Mouse (Mus musculus): ENCODE data around the gene Rps3. TPM values are rescaled to one million over a fixed set of nuclear protein-coding genes. Genes with fewer than 3 reads are reported as not detected.
"Not testable (repeated sequence)": the region's sequence is repeated elsewhere in the genome, so short reads cannot be mapped to it uniquely, and the experiment has no call there.

Gene Rps3
- total RNA-seq (2021), result 100 to 1,000 TPM; 554 to 575 TPM
- long read RNA-seq, experiment 1, transcript Rps3-201 (7 exons, 1,908 nt), result major isoform, 521 of 578 reads
- long read RNA-seq, experiment 1, partial matches to known transcripts, result 51 of 578 reads
- long read RNA-seq, experiment 1, other reads (novel, unspliced or antisense), result 6 of 578 reads
- long read RNA-seq, experiment 2, transcript Rps3-201 (7 exons, 1,908 nt), result major isoform, 361 of 412 reads
- long read RNA-seq, experiment 2, partial matches to known transcripts, result 47 of 412 reads
- long read RNA-seq, experiment 2, other reads (novel, unspliced or antisense), result 4 of 412 reads

- DNase-seq, result peak; percentile 95
These were observed at the start of gene Rps3 for GRCm38 (mm10) chr7:99483271-99483923. TSS of gene Rps3 (minus strand) at chr7:99483738.

GRCm38 (mm10) chr7:99532526-99532925, 49.0 kb upstream of the Rps3 start:
- no peak for DNase-seq

DNA sequence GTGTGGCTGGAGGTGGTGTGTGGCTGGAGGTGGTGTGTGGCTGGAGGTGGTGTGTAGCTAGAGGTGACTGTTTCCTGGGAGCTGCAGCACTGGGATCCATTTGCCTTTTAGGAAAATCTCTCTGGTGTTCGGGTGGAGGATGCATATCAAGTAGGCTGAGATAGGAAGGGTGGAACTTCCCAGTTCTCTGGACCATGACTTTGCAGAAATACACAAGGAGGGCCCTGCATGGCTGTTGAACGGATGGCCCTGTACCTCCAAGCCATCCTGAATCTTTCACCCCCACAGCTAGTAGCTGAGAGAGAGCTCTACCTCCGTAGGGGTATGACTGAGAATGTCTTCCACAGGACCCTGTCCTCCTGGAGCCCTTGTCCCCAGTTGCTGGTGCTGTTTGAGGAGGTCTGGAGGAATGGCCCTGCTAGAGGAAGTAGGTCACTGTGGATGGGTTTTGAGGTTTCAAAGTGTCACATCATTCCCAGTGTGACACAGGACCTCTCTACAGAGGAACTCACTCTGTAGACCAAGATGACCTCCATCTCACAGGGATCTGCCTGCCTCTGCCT, 48.0 kb upstream of the Rps3 start:
- DNase-seq, result no peak

DNA sequence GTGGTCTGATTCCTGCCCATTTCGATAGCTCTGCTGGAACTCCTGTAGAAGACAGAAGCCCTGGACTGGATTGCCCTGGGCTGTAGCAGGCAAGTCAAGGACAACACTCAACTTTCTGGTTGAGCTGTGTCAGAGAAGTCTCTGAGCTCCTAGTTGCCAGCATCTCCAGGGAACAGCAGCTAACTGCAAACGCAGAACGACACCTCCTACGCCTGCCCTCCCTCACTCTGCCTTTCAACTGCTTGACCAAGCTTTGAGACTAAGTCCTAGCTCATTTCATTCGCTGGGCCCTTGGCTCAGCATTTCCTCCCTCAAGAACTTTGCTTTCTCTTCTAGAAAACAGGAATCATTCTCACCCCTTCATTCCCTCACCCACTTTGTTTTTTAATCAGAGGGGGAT, 45.9 kb upstream of the Rps3 start:
- DNase-seq, result no peak

GRCm38 (mm10) chr7:99528547-99528946, 45.0 kb upstream of the Rps3 start:
- no peak for DNase-seq

- no peak for DNase-seq
These were observed 40.3 kb upstream of the Rps3 start for GRCm38 (mm10) chr7:99523837-99524236.

DNA sequence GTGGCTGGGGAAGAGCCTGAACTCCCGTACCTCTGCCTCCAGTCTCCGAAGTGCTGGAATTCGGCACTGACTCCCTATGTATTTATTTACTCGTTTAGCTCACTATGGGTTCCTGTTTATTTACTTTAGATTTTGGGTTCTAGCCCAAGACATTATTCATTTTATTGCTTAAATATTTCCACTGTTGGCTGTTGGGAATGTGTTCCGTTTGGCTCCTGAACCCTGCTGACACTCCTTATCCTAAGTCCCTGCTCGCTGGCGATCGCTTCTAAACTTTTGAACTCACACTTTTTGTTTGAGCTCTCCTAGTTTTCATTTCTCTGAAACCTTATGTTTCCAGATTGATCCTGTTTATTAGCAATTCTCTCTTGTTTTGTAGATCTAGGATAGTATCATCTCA, 39.6 kb upstream of the Rps3 start:
- DNase-seq, result no peak

DNA sequence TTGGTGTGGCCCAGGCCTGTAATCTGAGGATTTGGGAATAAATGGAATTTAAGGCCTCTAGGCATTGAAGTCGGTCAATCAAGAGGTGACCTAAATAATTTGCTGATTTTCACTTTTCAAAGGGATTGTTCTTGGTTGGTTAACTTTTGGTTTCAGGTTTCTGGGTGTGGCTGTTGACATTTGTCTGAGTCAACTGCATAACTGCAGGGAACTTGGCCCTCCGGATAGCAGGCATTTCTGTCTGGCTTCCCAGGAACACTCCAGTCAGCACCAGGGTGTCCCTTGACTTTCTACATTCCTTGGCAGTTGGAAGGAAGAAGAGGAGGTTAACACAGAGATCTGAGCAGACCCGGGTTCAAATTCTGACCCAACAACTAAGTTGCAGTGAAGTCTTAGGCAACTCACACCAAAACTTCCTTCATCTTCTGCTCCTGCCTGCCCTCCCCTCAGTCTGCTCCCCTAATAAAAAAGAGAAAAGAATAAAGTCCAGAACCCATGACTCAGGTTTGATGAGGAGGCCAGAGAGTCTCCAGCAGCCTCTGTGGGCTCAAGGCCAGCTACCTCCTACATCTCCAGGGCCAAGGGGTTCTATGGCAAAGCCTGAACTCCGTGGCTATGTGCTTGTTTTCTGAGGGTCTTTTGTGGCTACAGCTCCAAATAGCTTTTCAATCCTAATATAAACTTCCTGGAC, 35.6 kb upstream of the Rps3 start:
- DNase-seq, result no peak

DNA sequence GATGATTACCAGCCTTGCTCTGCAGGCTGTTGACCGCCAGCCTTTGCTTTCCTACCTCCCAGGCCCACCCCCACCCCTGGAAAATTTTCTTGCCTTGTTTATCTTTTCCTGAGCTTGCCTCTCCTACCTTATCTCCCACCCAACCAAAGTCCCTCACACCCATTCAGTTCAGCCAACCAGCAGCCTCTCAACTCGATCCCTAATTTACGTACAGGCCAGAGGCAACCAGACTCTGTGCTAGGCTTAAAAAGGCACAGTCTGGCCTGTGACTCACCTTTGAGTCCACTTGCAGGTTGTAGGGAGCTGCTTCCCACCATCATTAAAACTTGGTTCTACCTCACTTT, 33.2 kb upstream of the Rps3 start:
- DNase-seq, result no peak

DNA sequence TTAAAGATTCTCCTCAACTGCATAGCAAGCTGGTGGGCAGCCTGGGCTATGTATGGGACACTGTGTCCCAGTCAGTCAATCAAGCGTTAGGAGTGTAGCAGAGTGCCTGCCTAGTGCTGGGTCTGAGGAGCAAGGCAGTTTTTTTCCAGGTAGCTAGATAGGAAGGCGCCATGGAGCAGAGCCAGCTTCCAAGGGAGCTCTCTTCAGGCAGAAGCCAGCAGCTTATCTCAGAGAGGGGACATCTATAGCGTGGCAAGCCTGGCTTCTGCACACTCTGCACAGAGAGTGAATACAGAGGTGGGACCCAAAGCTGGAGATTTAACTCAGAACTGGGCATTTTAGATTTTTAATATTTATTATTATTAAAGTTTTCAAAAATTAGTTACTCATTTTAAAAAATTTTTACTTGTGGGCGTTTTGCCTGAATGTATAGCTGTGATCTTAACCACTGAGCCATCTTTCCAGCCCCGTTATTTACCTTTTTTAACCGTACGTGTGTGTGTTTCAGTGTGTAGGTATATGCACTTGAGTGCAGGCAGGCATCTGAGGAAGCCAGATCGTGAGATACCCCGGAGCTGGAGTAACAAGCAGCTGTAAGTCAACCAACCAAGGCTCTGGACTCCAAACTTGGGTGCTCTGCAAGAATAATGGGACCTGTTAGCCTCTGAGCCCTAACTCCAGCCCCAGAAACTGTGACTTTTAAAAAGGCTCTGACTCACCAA, 32.7 kb upstream of the Rps3 start:
- DNase-seq, result no peak

DNA sequence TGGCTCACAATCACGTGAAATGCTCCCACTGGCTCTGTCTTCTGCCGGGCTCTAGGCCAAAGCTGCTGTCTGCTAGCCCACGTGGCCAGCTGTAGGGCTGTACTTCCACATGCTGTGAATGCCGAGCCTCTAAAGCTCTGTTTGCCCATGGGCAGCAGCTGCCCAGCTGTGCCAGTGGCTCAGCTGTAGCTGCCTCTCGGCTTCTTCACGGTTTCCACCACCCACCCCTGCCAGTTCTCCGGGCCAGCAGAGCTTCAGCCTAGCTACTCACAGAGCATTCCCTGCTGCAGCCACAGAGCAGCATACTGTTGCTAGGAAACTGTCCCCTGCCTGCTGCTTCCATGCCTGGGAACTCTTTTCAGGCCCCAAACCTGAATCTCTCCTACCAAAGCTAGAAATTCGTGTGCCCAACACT, 26.6 kb upstream of the Rps3 start:
- peak; percentile 46 for DNase-seq

- not testable (repeated sequence) for DNase-seq
These were observed 24.6 kb upstream of the Rps3 start for GRCm38 (mm10) chr7:99508187-99508586.

DNA sequence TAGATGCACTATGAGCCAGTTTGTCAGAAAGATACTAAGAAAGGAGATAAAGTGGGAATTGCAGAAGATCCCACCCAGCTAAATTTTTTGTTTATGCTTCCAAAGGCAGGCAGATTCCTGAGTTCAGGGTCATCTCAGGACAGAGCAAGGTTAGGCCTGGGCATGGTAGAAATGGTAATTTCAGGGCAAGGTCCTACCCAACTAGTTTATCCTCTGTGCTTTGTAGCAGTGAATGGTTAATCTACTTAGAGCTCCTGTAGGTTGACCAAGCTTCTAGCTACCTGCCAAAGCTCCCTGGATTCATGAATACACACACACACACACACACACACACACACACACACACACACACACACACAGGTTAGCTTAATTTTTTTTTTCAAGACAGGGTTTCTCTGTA, 21.0 kb upstream of the Rps3 start:
- no peak for DNase-seq

DNA sequence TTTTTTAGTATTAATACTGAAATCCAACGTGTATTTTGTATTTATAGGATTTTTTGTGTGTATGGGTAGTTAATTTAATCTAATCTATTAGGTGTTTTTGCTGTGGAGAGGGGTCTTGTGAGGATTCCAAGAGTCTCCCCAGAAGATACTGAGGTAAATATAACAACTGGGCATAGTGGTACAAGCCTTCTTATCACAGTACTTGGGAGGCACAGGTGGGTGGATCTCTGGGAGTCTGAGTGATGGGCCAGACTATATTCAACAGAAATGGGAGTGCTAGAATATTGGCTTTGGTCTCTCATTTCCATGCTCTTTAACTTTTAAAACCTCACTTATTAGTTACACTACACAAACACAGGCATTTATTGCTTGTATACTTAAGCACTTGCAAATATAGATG, 17.6 kb upstream of the Rps3 start:
- no peak for DNase-seq

- DNase-seq, result no peak
These were observed 17.1 kb upstream of the Rps3 start for GRCm38 (mm10) chr7:99500655-99501054.

GRCm38 (mm10) chr7:99500201-99500600, 16.7 kb upstream of the Rps3 start:
- peak; percentile 89 for DNase-seq

- DNase-seq, result peak; percentile 27
These were observed 15.6 kb upstream of the Rps3 start for GRCm38 (mm10) chr7:99499128-99499527.

DNA sequence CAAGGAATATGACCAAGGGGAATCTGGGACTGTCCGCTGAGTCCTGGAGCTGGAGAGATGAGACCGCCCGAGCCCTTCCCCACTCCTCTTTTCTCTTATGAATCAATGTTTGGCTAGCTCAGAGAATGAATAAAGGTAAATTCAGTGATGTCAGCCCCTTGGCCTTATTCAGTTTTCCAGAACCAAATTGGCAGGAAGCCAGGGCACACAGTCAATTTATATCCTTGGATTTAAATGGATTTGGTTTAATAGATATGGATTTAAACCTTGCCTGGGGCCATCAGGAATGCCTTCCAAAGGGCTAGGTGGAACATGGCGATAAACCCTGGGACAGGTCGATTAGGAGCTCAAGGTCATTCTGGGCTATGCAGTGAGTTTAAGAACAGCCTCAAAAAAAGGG, 6.2 kb upstream of the Rps3 start:
- no peak for DNase-seq

- no peak for DNase-seq
These were observed 1.1 kb upstream of the Rps3 start for GRCm38 (mm10) chr7:99484679-99485078.

GRCm38 (mm10) chr7:99483924-99484319, 384 bp upstream of the Rps3 start:
- no peak for DNase-seq

GRCm38 (mm10) chr7:99482637-99483036, 901 bp downstream of the Rps3 start:
- DNase-seq, result no peak

DNA sequence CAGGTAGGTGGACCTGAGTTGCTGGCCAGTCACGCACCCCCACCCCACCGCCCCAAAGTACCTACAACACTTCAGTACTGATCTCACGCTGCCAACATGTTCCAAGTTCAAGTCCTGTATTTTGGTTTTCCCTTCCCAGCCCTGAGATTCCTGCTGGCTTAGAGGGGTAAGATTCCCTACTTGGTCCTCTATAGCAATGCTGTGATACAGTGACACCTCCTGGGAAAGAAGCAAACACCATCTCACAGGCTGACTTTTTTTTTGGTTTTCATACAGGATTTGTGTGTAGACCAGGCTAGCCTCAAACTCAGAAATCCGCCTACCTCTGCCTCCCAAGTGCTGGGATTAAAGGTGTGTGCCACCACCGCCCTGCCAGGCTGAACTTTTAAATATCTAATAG, 6.3 kb downstream of the Rps3 start:
- DNase-seq, result no peak

Measured in adrenal gland, postnatal 10 days (tissue).